Comparison of ENCODE assay signal across 11 mouse cellular contexts in genomic region chr8:95001165-95001564, GRCm38 (mm10). TPM values are rescaled to one million over a fixed set of nuclear protein-coding genes. Genes with fewer than 3 reads are reported as not detected.
A peak's percentile ranks its signal among the peaks of the same experiment; 100 is the strongest.
DNase-seq lines count a peak whose midpoint lies in the region; ATAC-seq and TF ChIP-seq lines count a peak whose summit lies in the region.
"Had no signal": no experiment of that assay in that cellular context is flagged by ENCODE, and none has a peak within 500 bp of the region (broad histone marks: within the 10 kb centered on the region; RNA-seq: fewer than 3 reads in every experiment).

No protein-coding gene starts in this region.

- 65% methylated on average over 5 of the region's 5 CpGs for WGBS in heart, postnatal 0 days
- WGBS in heart, embryonic 12.5 days = 73% methylated on average over 5 of the region's 5 CpGs
- WGBS in forebrain, embryonic 13.5 days = 69% methylated on average over 5 of the region's 5 CpGs
- 55% methylated on average over 5 of the region's 5 CpGs for WGBS in liver, embryonic 16.5 days (ENCODE audit: insufficient replicate concordance)

- no peak overlapping the region for H3K4me3 ChIP-seq in heart, postnatal 0 days (ENCODE audit: low read depth, low read length)
- no peak overlapping the region for H3K4me3 ChIP-seq in heart, embryonic 12.5 days
- 0 out of 2 replicates have a peak overlapping the region, but pooled peaks have one; percentile 12 for H3K4me3 ChIP-seq in brown adipose tissue, adult 24 weeks (ENCODE audit: insufficient read depth, low read depth, low read length)
- H3K4me3 ChIP-seq in forebrain, embryonic 13.5 days = peak overlapping the region; percentile 78
- no peak overlapping the region for H3K4me3 ChIP-seq in liver, embryonic 16.5 days (ENCODE audit: low read depth, low read length)

- DNase-seq in heart, postnatal 0 days (ENCODE audit: low spot score) = no peak
- no peak for DNase-seq in spleen, adult 12 weeks (ENCODE audit: low spot score)
- no peak for DNase-seq in adrenal gland, postnatal 10 days
- no peak for DNase-seq in right cerebral cortex, postnatal 10 days (ENCODE audit: low spot score in 2 of 2)

- H3K9me3 ChIP-seq in heart, postnatal 0 days (replicated peaks; ENCODE audit: control insufficient read depth, low read length) = no peaks in the 10 kb centered on the region
- 0 out of 2 replicates have a peak, but pooled peaks cover 4% of the 10 kb centered on the region for H3K9me3 ChIP-seq in heart, embryonic 12.5 days (replicated peaks)
- no peaks in the 10 kb centered on the region for H3K9me3 ChIP-seq in forebrain, embryonic 13.5 days (replicated peaks)
- H3K9me3 ChIP-seq in liver, embryonic 16.5 days (replicated peaks; ENCODE audit: control insufficient read depth, low read length) = no peaks in the 10 kb centered on the region

- peaks cover 25% of the 10 kb centered on the region for H3K4me1 ChIP-seq in heart, postnatal 0 days (ENCODE audit: control insufficient read depth, insufficient read depth)
- peaks cover 53% of the 10 kb centered on the region for H3K4me1 ChIP-seq in heart, embryonic 12.5 days (replicated peaks)
- peaks cover 28% of the 10 kb centered on the region for H3K4me1 ChIP-seq in brown adipose tissue, adult 24 weeks (ENCODE audit: control insufficient read depth, insufficient read depth, insufficient read length, low read length)
- H3K4me1 ChIP-seq in forebrain, embryonic 13.5 days = peaks cover 59% of the 10 kb centered on the region
- H3K4me1 ChIP-seq in liver, embryonic 16.5 days (ENCODE audit: control insufficient read depth, low read depth, low read length) = peaks cover 52% of the 10 kb centered on the region

- TF ChIP-seq CTCF in heart, postnatal 0 days (IDR thresholded peaks at IDR 0.05; ENCODE audit: low read depth) = no peak

- H3K36me3 ChIP-seq in heart, postnatal 0 days (replicated peaks; ENCODE audit: control insufficient read depth, insufficient read depth, low read length) = no peaks in the 10 kb centered on the region
- H3K36me3 ChIP-seq in heart, embryonic 12.5 days = no peaks in the 10 kb centered on the region
- H3K36me3 ChIP-seq in forebrain, embryonic 13.5 days (ENCODE audit: poor library complexity, severe bottlenecking) = peaks cover 42% of the 10 kb centered on the region
- H3K36me3 ChIP-seq in liver, embryonic 16.5 days (ENCODE audit: control insufficient read depth, insufficient read depth) = peaks cover 36% of the 10 kb centered on the region

- no peak for ATAC-seq in heart, postnatal 0 days (ENCODE audit: insufficient read depth, low read depth)
- no peak for ATAC-seq in heart, embryonic 12.5 days (ENCODE audit: insufficient number of reproducible peaks, low FRiP score)
- 0 out of 2 replicates have a peak, but pooled peaks have one; percentile 16 for ATAC-seq in forebrain, embryonic 13.5 days
- ATAC-seq in liver, embryonic 16.5 days (ENCODE audit: low read depth) = 0 out of 2 replicates have a peak, but pooled peaks have one; percentile 2

- no peak overlapping the region for H3K9ac ChIP-seq in heart, postnatal 0 days (replicated peaks; ENCODE audit: low read depth, low read length)
- H3K9ac ChIP-seq in heart, embryonic 12.5 days = no peak overlapping the region
- H3K9ac ChIP-seq in forebrain, embryonic 13.5 days = peak overlapping the region; percentile 98
- H3K9ac ChIP-seq in liver, embryonic 16.5 days (ENCODE audit: low read depth, low read length) = no peak overlapping the region

- H3K4me2 ChIP-seq in heart, postnatal 0 days (ENCODE audit: low read depth, low read length) = no peak overlapping the region
- no peak overlapping the region for H3K4me2 ChIP-seq in heart, embryonic 12.5 days
- peak overlapping the region; percentile 95 for H3K4me2 ChIP-seq in forebrain, embryonic 13.5 days
- no peak overlapping the region for H3K4me2 ChIP-seq in liver, embryonic 16.5 days (ENCODE audit: low read depth, low read length)

- H3K27me3 ChIP-seq in heart, postnatal 0 days (ENCODE audit: control insufficient read depth, insufficient read depth, low read length) = no peaks in the 10 kb centered on the region
- no peaks in the 10 kb centered on the region for H3K27me3 ChIP-seq in heart, embryonic 12.5 days (replicated peaks)
- no peaks in the 10 kb centered on the region for H3K27me3 ChIP-seq in forebrain, embryonic 13.5 days
- H3K27me3 ChIP-seq in liver, embryonic 16.5 days (ENCODE audit: control insufficient read depth, insufficient read depth, low read depth, low read length) = no peaks in the 10 kb centered on the region

- no peak for TF ChIP-seq EP300 in heart, postnatal 0 days (IDR thresholded peaks at IDR 0.05; ENCODE audit: low read depth)

- H3K27ac ChIP-seq in heart, postnatal 0 days (ENCODE audit: low read depth) = peak overlapping the region; percentile 67
- no peak overlapping the region for H3K27ac ChIP-seq in heart, embryonic 12.5 days (ENCODE audit: poor library complexity, severe bottlenecking)
- H3K27ac ChIP-seq in brown adipose tissue, adult 24 weeks (replicated peaks; ENCODE audit: low read depth, low read length) = peak overlapping the region; percentile 98
- H3K27ac ChIP-seq in forebrain, embryonic 13.5 days = peak overlapping the region; percentile 98
- H3K27ac ChIP-seq in liver, embryonic 16.5 days (ENCODE audit: low read length) = 0 out of 2 replicates have a peak overlapping the region, but pooled peaks have one; percentile 2

RNA-seq across cellular contexts. Expression of gene Adgrg3, which starts 16.3 kb away (rescaled TPM):
- total RNA-seq in heart, postnatal 0 days (2014; rRNA removed; ENCODE audit: low replicate concordance) = 4.4 and 5.4 TPM in 2 replicates
- polyA plus RNA-seq in heart, postnatal 0 days (2015; fragmentation: Nextera tagmentation; extraction: Ambion mirVana) = 2.7 and 2.8 TPM in 2 replicates
- polyA plus RNA-seq in heart, embryonic 12.5 days (2016; fragmentation: Nextera tagmentation; extraction: Ambion mirVana) = 2.7 and 3.1 TPM in 2 replicates
- not detected in 2 replicates for polyA plus RNA-seq in brown adipose tissue, adult 24 weeks (2012; ENCODE audit: insufficient read depth, insufficient read length, missing spikeins)
- polyA plus RNA-seq in forebrain, embryonic 13.5 days (2015; fragmentation: Nextera tagmentation; extraction: Ambion mirVana) = 0.79 and 1.0 TPM in 2 replicates
- 8.3 and 9.1 TPM in 2 replicates for polyA plus RNA-seq in liver, embryonic 16.5 days (2015; fragmentation: Nextera tagmentation; extraction: Ambion mirVana)
- total RNA-seq in adrenal gland, postnatal 10 days (2021) = 1 to 10 TPM; 4.0 to 4.5 TPM
- total RNA-seq: CH12.LX had no signal

RNA-seq across cellular contexts. Expression of gene Adgrg1, which starts 26.6 kb away (rescaled TPM):
- total RNA-seq in heart, postnatal 0 days (2014; rRNA removed; ENCODE audit: low replicate concordance) = 8.0 and 19.2 TPM in 2 replicates
- 5.6 and 6.6 TPM in 2 replicates for polyA plus RNA-seq in heart, postnatal 0 days (2015; fragmentation: Nextera tagmentation; extraction: Ambion mirVana)
- 4.9 and 6.0 TPM in 2 replicates for polyA plus RNA-seq in heart, embryonic 12.5 days (2016; fragmentation: Nextera tagmentation; extraction: Ambion mirVana)
- polyA plus RNA-seq in brown adipose tissue, adult 24 weeks (2012; ENCODE audit: insufficient read depth, insufficient read length, missing spikeins) = 7.4 and 18.4 TPM in 2 replicates
- 156 and 178 TPM in 2 replicates for polyA plus RNA-seq in forebrain, embryonic 13.5 days (2015; fragmentation: Nextera tagmentation; extraction: Ambion mirVana)
- 45.0 and 50.6 TPM in 2 replicates for polyA plus RNA-seq in liver, embryonic 16.5 days (2015; fragmentation: Nextera tagmentation; extraction: Ambion mirVana)
- 10 to 100 TPM; 35.9 to 48.9 TPM for total RNA-seq in adrenal gland, postnatal 10 days (2021)

RNA-seq across cellular contexts. Expression of gene Drc7, which starts 53.7 kb away (rescaled TPM):
- total RNA-seq in heart, postnatal 0 days (2014; rRNA removed; ENCODE audit: low replicate concordance) = not detected in 2 replicates
- polyA plus RNA-seq in heart, postnatal 0 days (2015; fragmentation: Nextera tagmentation; extraction: Ambion mirVana) = 0.12 TPM in 1 of 2 replicates, not detected in the other
- not detected in 2 replicates for polyA plus RNA-seq in heart, embryonic 12.5 days (2016; fragmentation: Nextera tagmentation; extraction: Ambion mirVana)
- polyA plus RNA-seq in brown adipose tissue, adult 24 weeks (2012; ENCODE audit: insufficient read depth, insufficient read length, missing spikeins) = not detected in 2 replicates
- 0.49 and 1.0 TPM in 2 replicates for polyA plus RNA-seq in forebrain, embryonic 13.5 days (2015; fragmentation: Nextera tagmentation; extraction: Ambion mirVana)
- polyA plus RNA-seq in liver, embryonic 16.5 days (2015; fragmentation: Nextera tagmentation; extraction: Ambion mirVana) = 0.44 and 0.50 TPM in 2 replicates
- total RNA-seq in adrenal gland, postnatal 10 days (2021) = not detected
- total RNA-seq: adrenal gland, adult 8-10 months; CH12.LX; gastrocnemius, adult 8-10 months had no signal

Comparison
In these comparisons a context has a peak if more than half of its experiments do, and no peak if none do; other contexts are left out.
1. ATAC-seq: peak in forebrain, embryonic 13.5 days (single experiment) and liver, embryonic 16.5 days (single experiment); none in heart, postnatal 0 days (single experiment) and heart, embryonic 12.5 days (single experiment).
2. H3K4me3 ChIP-seq: peak in brown adipose tissue, adult 24 weeks (single experiment) and forebrain, embryonic 13.5 days (single experiment); none in heart, postnatal 0 days (single experiment), heart, embryonic 12.5 days (single experiment) and liver, embryonic 16.5 days (single experiment).